In the genomic region with DNA sequence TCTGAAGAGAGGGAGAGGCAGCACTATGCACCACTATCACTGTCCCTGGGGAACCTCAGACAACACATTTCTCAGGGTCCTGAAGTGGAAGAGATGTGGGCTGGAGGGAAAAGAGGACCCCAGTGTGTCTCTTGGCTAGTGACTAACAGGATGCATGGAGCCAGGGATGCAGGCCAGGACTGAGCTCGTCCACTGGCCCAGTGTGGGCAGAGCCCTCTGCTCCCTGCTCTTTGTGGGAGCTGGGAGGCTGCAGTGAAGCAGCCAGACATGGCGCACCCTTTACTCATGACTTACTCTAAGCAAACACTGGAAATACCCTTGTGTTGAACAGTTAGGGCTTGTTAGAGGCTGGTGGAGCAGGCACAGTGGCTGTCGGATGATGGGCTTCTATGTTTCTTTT, we compare ENCODE assay signal across 20 mouse cellular contexts. TPM values are rescaled to one million over a fixed set of nuclear protein-coding genes. Genes with fewer than 3 reads are reported as not detected.
DNase-seq lines count a peak whose midpoint lies in the region; TF ChIP-seq lines count a peak whose summit lies in the region.
"Had no signal": no experiment of that assay in that cellular context is flagged by ENCODE, and none has a peak within 500 bp of the region (broad histone marks: within the 10 kb centered on the region; RNA-seq: fewer than 3 reads in every experiment).

No protein-coding gene starts in this region.

- TF ChIP-seq POLR2A in CH12.LX (IDR thresholded peaks at IDR 0.05; ENCODE audit: low read depth, low read length) = no peak

- dilution Hi-C loops in CH12.LX (cut with MboI; ENCODE audit: extremely low pct_ligation_motif_present, extremely low pct_unique_long_range_greater_than_20kb, low sequenced_read_pairs) = no loop called here

- no peak for TF ChIP-seq CTCF in layer of hippocampus, adult 2 months (conservative IDR thresholded peaks at IDR 0.05)
- no peak for TF ChIP-seq CTCF in CH12.LX (conservative IDR thresholded peaks at IDR 0.05 in 1 of 2, IDR thresholded peaks at IDR 0.05 in 1 of 2; ENCODE audit: low read depth in 2 of 2, low read length in 2 of 2)

- intact Hi-C loops in heart, postnatal 25 days (cut with DNase I) = no loop called here

- peaks cover 6 to 48% of the 10 kb centered on the region in 2 experiments for H3K4me1 ChIP-seq in CH12.LX (ENCODE audit: control insufficient read depth in 1 of 2, insufficient read depth in 2 of 2)
- peaks cover 11% of the 10 kb centered on the region for H3K4me1 ChIP-seq in limb, embryonic 10.5 days

- H3K79me2 ChIP-seq in CH12.LX (replicated peaks; ENCODE audit: control insufficient read depth, extremely low read depth, insufficient read depth, poor library complexity, severe bottlenecking) = no peaks in the 10 kb centered on the region

- no peaks in the 10 kb centered on the region for H3K27me3 ChIP-seq in CH12.LX (replicated peaks)
- no peaks in the 10 kb centered on the region for H3K27me3 ChIP-seq in limb, embryonic 10.5 days (ENCODE audit: low read depth, poor library complexity, severe bottlenecking)
- H3K27me3 ChIP-seq: embryonic facial prominence, embryonic 15.5 days; neural tube, embryonic 13.5 days had no signal

- no peak overlapping the region for H3K4me3 ChIP-seq in layer of hippocampus, adult 2 months
- no peak overlapping the region for H3K4me3 ChIP-seq in CH12.LX (replicated peaks in 1 of 3; ENCODE audit: low read depth in 2 of 3, low read length in 2 of 3, poor library complexity in 1 of 3)
- no peak overlapping the region for H3K4me3 ChIP-seq in limb, embryonic 10.5 days
- H3K4me3 ChIP-seq: embryonic facial prominence, embryonic 15.5 days; heart, adult 2 months; neural tube, embryonic 13.5 days had no signal

- H3K36me3 ChIP-seq in CH12.LX (replicated peaks in 1 of 2; ENCODE audit: control insufficient read depth in 1 of 2, insufficient read depth in 1 of 2, low read length in 1 of 2) = peaks cover 9 to 54% of the 10 kb centered on the region in 2 experiments
- H3K36me3 ChIP-seq in limb, embryonic 10.5 days = peaks cover 43% of the 10 kb centered on the region

- no peak for TF ChIP-seq EP300 in CH12.LX (IDR thresholded peaks at IDR 0.05; ENCODE audit: low read length)

- H3K4me2 ChIP-seq in CH12.LX (ENCODE audit: insufficient read depth, low read depth, poor library complexity, severe bottlenecking) = no peak overlapping the region
- H3K4me2 ChIP-seq: embryonic facial prominence, embryonic 15.5 days; neural tube, embryonic 13.5 days had no signal

- peak; percentile 89 for DNase-seq in heart, adult 11 months
- no peak for DNase-seq in heart, postnatal 25 days (ENCODE audit: low spot score)
- no peak for DNase-seq in layer of hippocampus, adult 2 months (ENCODE audit: low spot score in 2 of 2)
- no peak for DNase-seq in layer of hippocampus, postnatal 25 days (ENCODE audit: extremely low spot score in 1 of 2, low spot score in 1 of 2)
- no peak for DNase-seq in CH12.LX (ENCODE audit: extremely low read depth)
- DNase-seq in limb, embryonic 10.5 days (ENCODE audit: low spot score) = no peak
- DNase-seq in thymus, postnatal 0 days (ENCODE audit: low spot score) = no peak
- DNase-seq in testis, postnatal 10 days (ENCODE audit: low spot score) = no peak
- DNase-seq: adrenal gland, postnatal 25 days; cerebellum, adult 11 months; heart, adult 2 months; heart, postnatal 4 days; kidney, adult 18-20 months; kidney, postnatal 10 days; right cerebral cortex, adult 18-20 months; thymus, adult 18-20 months had no signal

- H3K27ac ChIP-seq in layer of hippocampus, adult 2 months = peak overlapping the region; percentile 2; the same call in 1 of the 2 replicates
- peak overlapping the region; percentile 13; the same call in 1 of the 2 replicates for H3K27ac ChIP-seq in CH12.LX (ENCODE audit: insufficient read depth, low read depth)
- H3K27ac ChIP-seq in limb, embryonic 10.5 days = 0 out of 2 replicates have a peak overlapping the region, but pooled peaks have one; percentile 16
- H3K27ac ChIP-seq: embryonic facial prominence, embryonic 15.5 days; heart, adult 2 months; liver, embryonic 14.5 days; neural tube, embryonic 13.5 days had no signal

- in situ Hi-C loops in CH12.LX (cut with MboI; ENCODE audit: low pct_ligation_motif_present, low pct_unique_long_range_greater_than_20kb, low sequenced_read_pairs) = no loop called here

- 92% methylated on average over 3 of the region's 3 CpGs for WGBS in limb, embryonic 10.5 days

- no peak for TF ChIP-seq RAD21 in CH12.LX (IDR thresholded peaks at IDR 0.05; ENCODE audit: low read depth, low read length)

- peaks cover 16% of the 10 kb centered on the region for H3K9me3 ChIP-seq in CH12.LX (replicated peaks; ENCODE audit: low read length)
- peaks cover 8% of the 10 kb centered on the region for H3K9me3 ChIP-seq in limb, embryonic 10.5 days (replicated peaks)
- H3K9me3 ChIP-seq: neural tube, embryonic 13.5 days had no signal

- H3K9ac ChIP-seq in CH12.LX (ENCODE audit: insufficient read depth, low read depth) = no peak overlapping the region
- H3K9ac ChIP-seq: embryonic facial prominence, embryonic 15.5 days; liver, embryonic 14.5 days; neural tube, embryonic 13.5 days had no signal

TF ChIP-seq in CH12.LX, 34 proteins besides CTCF, POLR2A, EP300 and RAD21:
- TF ChIP-seq KAT2A (IDR thresholded peaks at IDR 0.05; ENCODE audit: insufficient replicate concordance, low read length) = no peak
- no peak for TF ChIP-seq MYC (IDR thresholded peaks at IDR 0.05; ENCODE audit: low read depth, low read length)
- TF ChIP-seq E2F4 (IDR thresholded peaks at IDR 0.05; ENCODE audit: insufficient replicate concordance, low read depth, low read length) = no peak
- no peak for TF ChIP-seq ZNF384 (IDR thresholded peaks at IDR 0.05; ENCODE audit: low read depth, low read length)
- TF ChIP-seq HCFC1 (IDR thresholded peaks at IDR 0.05; ENCODE audit: low read depth, low read length) = no peak
- TF ChIP-seq TCF12 (IDR thresholded peaks at IDR 0.05; ENCODE audit: low read depth, low read length) = no peak
- no peak for TF ChIP-seq MAZ (IDR thresholded peaks at IDR 0.05; ENCODE audit: low read depth, low read length)
- no peak for TF ChIP-seq MEF2A (IDR thresholded peaks at IDR 0.05; ENCODE audit: borderline replicate concordance, low read depth, low read length)
- TF ChIP-seq MAFK (IDR thresholded peaks at IDR 0.05; ENCODE audit: insufficient replicate concordance, low read length) = no peak
- no peak for TF ChIP-seq UBTF (IDR thresholded peaks at IDR 0.05; ENCODE audit: low read depth, low read length)

RNA-seq across cellular contexts. Expression of a gene that starts 20.4 kb away (rescaled TPM):
- total RNA-seq in heart, postnatal 25 days (2021) = 1 to 10 TPM; 4.1 to 6.9 TPM
- total RNA-seq in layer of hippocampus, adult 2 months (2021) = 10 to 100 TPM; 12.2 to 13.1 TPM
- total RNA-seq in layer of hippocampus, postnatal 25 days (2021) = 10 to 100 TPM; 12.8 to 13.1 TPM
- total RNA-seq in CH12.LX (2012; rRNA removed) (0.98 and 1.1 TPM in 2 replicates), CH12.LX (2014; rRNA removed) (0.22 and 0.51 TPM in 2 replicates)
- polyA plus RNA-seq in CH12.LX (2012; ENCODE audit: insufficient read length, low read depth) = 0.31 and 0.33 TPM in 2 replicates
- 2.2 and 2.9 TPM in 2 replicates for polyA plus RNA-seq in limb, embryonic 10.5 days (2016; fragmentation: Nextera tagmentation; extraction: Ambion mirVana)
- polyA plus RNA-seq in thymus, postnatal 0 days (2015; fragmentation: Nextera tagmentation; extraction: Ambion mirVana) = 0.55 and 0.69 TPM in 2 replicates
- total RNA-seq: G1E had no signal
- polyA plus RNA-seq: G1E had no signal

RNA-seq across cellular contexts. Expression of a gene that starts 37.7 kb away (rescaled TPM):
- 10 to 100 TPM; 91.2 to 92.3 TPM for total RNA-seq in heart, postnatal 25 days (2021)
- total RNA-seq in layer of hippocampus, adult 2 months (2021) = 100 to 1,000 TPM; 152 to 168 TPM
- 100 to 1,000 TPM; 163 to 169 TPM for total RNA-seq in layer of hippocampus, postnatal 25 days (2021)
- total RNA-seq in CH12.LX (2012; rRNA removed) (111 and 120 TPM in 2 replicates), CH12.LX (2014; rRNA removed) (117 and 122 TPM in 2 replicates)
- polyA plus RNA-seq in CH12.LX (2012; ENCODE audit: insufficient read length, low read depth) = 190 and 194 TPM in 2 replicates
- polyA plus RNA-seq in limb, embryonic 10.5 days (2016; fragmentation: Nextera tagmentation; extraction: Ambion mirVana) = 172 and 177 TPM in 2 replicates
- polyA plus RNA-seq in thymus, postnatal 0 days (2015; fragmentation: Nextera tagmentation; extraction: Ambion mirVana) = 127 and 128 TPM in 2 replicates

RNA-seq across cellular contexts. Expression of a gene that starts 38.0 kb away (rescaled TPM):
- total RNA-seq in heart, postnatal 25 days (2021) = 100 to 1,000 TPM; 433 to 486 TPM
- 10 to 100 TPM; 50.9 to 51.6 TPM for total RNA-seq in layer of hippocampus, adult 2 months (2021)
- total RNA-seq in layer of hippocampus, postnatal 25 days (2021) = 10 to 100 TPM; 49.6 to 51.1 TPM
- total RNA-seq in CH12.LX (2012; rRNA removed) (3.6 and 4.5 TPM in 2 replicates), CH12.LX (2014; rRNA removed) (1.3 and 1.7 TPM in 2 replicates)
- polyA plus RNA-seq in CH12.LX (2012; ENCODE audit: insufficient read length, low read depth) = 2.8 and 4.2 TPM in 2 replicates
- polyA plus RNA-seq in limb, embryonic 10.5 days (2016; fragmentation: Nextera tagmentation; extraction: Ambion mirVana) = 21.9 and 22.9 TPM in 2 replicates
- 7.9 and 10.2 TPM in 2 replicates for polyA plus RNA-seq in thymus, postnatal 0 days (2015; fragmentation: Nextera tagmentation; extraction: Ambion mirVana)

Comparison
In these comparisons a context has a peak if more than half of its experiments do, and no peak if none do; other contexts are left out.
1. RNA of a gene that starts 38.0 kb away (total RNA-seq): 433 to 486 TPM in heart, postnatal 25 days, 50.9 to 51.6 TPM in layer of hippocampus, adult 2 months and 49.6 to 51.1 TPM in layer of hippocampus, postnatal 25 days; 1.3 to 4.5 TPM in CH12.LX; every median in the first group is over 4 times any median in the second.
2. Peak in every context shown above with its lines, with median percentiles within 50 percentile points of each other: H3K27ac ChIP-seq.